ENCODE assay signal across 21 mouse cellular contexts in genomic region chr7:68087496-68087895, GRCm38 (mm10).
DNase-seq lines count a peak whose midpoint lies in the region; ATAC-seq and TF ChIP-seq lines count a peak whose summit lies in the region.
"Had no signal": no experiment of that assay in that cellular context is flagged by ENCODE, and none has a peak within 500 bp of the region (broad histone marks: within the 10 kb centered on the region; RNA-seq: fewer than 3 reads in every experiment).

No protein-coding gene starts in this region.

- ATAC-seq in limb, embryonic 15.5 days (ENCODE audit: insufficient number of reproducible peaks, low FRiP score, low TSS enrichment, low read depth): no peak
- peak; percentile 48 for ATAC-seq in common myeloid progenitor, adult 5-6 weeks (replicated peaks; ENCODE audit: low read depth, poor library complexity, severe bottlenecking)
- peak; percentile 42; the same call in 1 of the 2 replicates for ATAC-seq in monocyte, adult 5-6 weeks (replicated peaks; ENCODE audit: insufficient number of reproducible peaks, low FRiP score, low TSS enrichment, poor library complexity, severe bottlenecking)
- ATAC-seq: forebrain, embryonic 15.5 days had no signal

- no peak overlapping the region for H3K4me2 ChIP-seq in limb, embryonic 15.5 days
- H3K4me2 ChIP-seq: embryonic facial prominence, embryonic 12.5 days; forebrain, embryonic 15.5 days; heart, embryonic 15.5 days; hindbrain, embryonic 15.5 days had no signal

- WGBS in kidney, adult 2 months: 64% methylated on average over 4 of the region's 4 CpGs
- WGBS in limb, embryonic 15.5 days: 77% methylated on average over 4 of the region's 4 CpGs
- 71% methylated on average over 4 of the region's 4 CpGs for WGBS in limb, embryonic 10.5 days

- H3K36me3 ChIP-seq in kidney, adult 2 months (ENCODE audit: control insufficient read depth, insufficient read depth, low read length): no peaks in the 10 kb centered on the region
- H3K36me3 ChIP-seq in limb, embryonic 15.5 days: peaks cover 4% of the 10 kb centered on the region
- H3K36me3 ChIP-seq in limb, embryonic 10.5 days: peaks cover 15% of the 10 kb centered on the region
- H3K36me3 ChIP-seq: forebrain, embryonic 15.5 days; G1E; heart, embryonic 10.5 days; heart, embryonic 15.5 days; hindbrain, embryonic 15.5 days had no signal

- H3K27ac ChIP-seq in kidney, adult 2 months (ENCODE audit: insufficient read depth, low read depth, low read length): peak overlapping the region; percentile 15; the same call in 1 of the 2 replicates
- peak overlapping the region; percentile 27; the same call in 1 of the 2 replicates for H3K27ac ChIP-seq in limb, embryonic 15.5 days
- no peak overlapping the region for H3K27ac ChIP-seq in limb, embryonic 10.5 days
- H3K27ac ChIP-seq: embryonic facial prominence, embryonic 12.5 days; forebrain, embryonic 15.5 days; heart, embryonic 10.5 days; heart, embryonic 15.5 days; hindbrain, embryonic 15.5 days had no signal

- peaks cover 44% of the 10 kb centered on the region for H3K4me1 ChIP-seq in kidney, adult 2 months (ENCODE audit: control insufficient read depth, insufficient read depth, low read length)
- peaks cover 35% of the 10 kb centered on the region for H3K4me1 ChIP-seq in limb, embryonic 15.5 days
- H3K4me1 ChIP-seq in limb, embryonic 10.5 days: peaks cover 66% of the 10 kb centered on the region

- no peak overlapping the region for H3K9ac ChIP-seq in limb, embryonic 15.5 days
- H3K9ac ChIP-seq: embryonic facial prominence, embryonic 12.5 days; forebrain, embryonic 15.5 days; heart, embryonic 15.5 days; hindbrain, embryonic 15.5 days had no signal

- no peak overlapping the region for H3K4me3 ChIP-seq in kidney, adult 2 months (ENCODE audit: insufficient read depth, low read depth, low read length)
- H3K4me3 ChIP-seq in limb, embryonic 15.5 days: no peak overlapping the region
- H3K4me3 ChIP-seq in limb, embryonic 10.5 days: no peak overlapping the region
- H3K4me3 ChIP-seq: embryonic facial prominence, embryonic 12.5 days; forebrain, embryonic 15.5 days; heart, embryonic 10.5 days; heart, embryonic 15.5 days; hindbrain, embryonic 15.5 days had no signal

- H3K27me3 ChIP-seq in kidney, adult 2 months (replicated peaks; ENCODE audit: control insufficient read depth, insufficient read depth, low read length): no peaks in the 10 kb centered on the region
- H3K27me3 ChIP-seq in limb, embryonic 15.5 days: no peaks in the 10 kb centered on the region
- H3K27me3 ChIP-seq in limb, embryonic 10.5 days (ENCODE audit: low read depth, poor library complexity, severe bottlenecking): no peaks in the 10 kb centered on the region
- H3K27me3 ChIP-seq: embryonic facial prominence, embryonic 12.5 days; forebrain, embryonic 15.5 days; heart, embryonic 15.5 days; hindbrain, embryonic 15.5 days had no signal

- TF ChIP-seq POLR2A in kidney, adult 2 months (IDR thresholded peaks at IDR 0.05; ENCODE audit: low read depth, low read length): no peak

- DNase-seq in kidney, adult 2 months: no peak
- no peak for DNase-seq in kidney, adult 11 months
- DNase-seq in limb, embryonic 10.5 days (ENCODE audit: low spot score): no peak
- no peak for DNase-seq in cerebellum, adult 9-11 months
- no peak for DNase-seq in right cerebral cortex, postnatal 36 days (ENCODE audit: low spot score in 2 of 2)
- DNase-seq: adrenal gland, adult 8-10 months; adrenal gland, postnatal 36 days; cerebellum, adult 2 months; cerebellum, postnatal 14 days; gastrocnemius, postnatal 36 days; heart, adult 18-20 months; heart, postnatal 14 days had no signal

- no peaks in the 10 kb centered on the region for H3K9me3 ChIP-seq in limb, embryonic 15.5 days
- H3K9me3 ChIP-seq in limb, embryonic 10.5 days (replicated peaks): no peaks in the 10 kb centered on the region
- H3K9me3 ChIP-seq: embryonic facial prominence, embryonic 12.5 days; forebrain, embryonic 15.5 days; heart, embryonic 10.5 days; heart, embryonic 15.5 days; hindbrain, embryonic 15.5 days had no signal

- no peak for TF ChIP-seq CTCF in kidney, adult 2 months (conservative IDR thresholded peaks at IDR 0.05; ENCODE audit: insufficient read depth, insufficient read length, low read depth, low read length)
